Mouse (Mus musculus) R1 (cell line): Measurements from ENCODE around the gene Ccdc113.

Source experiments
- DNase-seq: peaks from one replicate; pipeline ENCODE4 v3.0.0-alpha.2; 2018; ENCODE audit warnings: low read depth, low spot score

Gene Ccdc113

GRCm38 (mm10) chr8:95533584-95534387, at the start of gene Ccdc113:
Gene Ccdc113, plus strand, starts transcription at chr8:95534085.
- DNase-seq = peak; percentile 85

GRCm38 (mm10) chr8:95487800-95488697, 45.8 kb upstream of the Ccdc113 start:
- DNase-seq = peak; percentile 18

- peak; percentile 79 for DNase-seq
Measured at GRCm38 (mm10) chr8:95488698-95489332, 45.1 kb upstream of the Ccdc113 start.

DNA sequence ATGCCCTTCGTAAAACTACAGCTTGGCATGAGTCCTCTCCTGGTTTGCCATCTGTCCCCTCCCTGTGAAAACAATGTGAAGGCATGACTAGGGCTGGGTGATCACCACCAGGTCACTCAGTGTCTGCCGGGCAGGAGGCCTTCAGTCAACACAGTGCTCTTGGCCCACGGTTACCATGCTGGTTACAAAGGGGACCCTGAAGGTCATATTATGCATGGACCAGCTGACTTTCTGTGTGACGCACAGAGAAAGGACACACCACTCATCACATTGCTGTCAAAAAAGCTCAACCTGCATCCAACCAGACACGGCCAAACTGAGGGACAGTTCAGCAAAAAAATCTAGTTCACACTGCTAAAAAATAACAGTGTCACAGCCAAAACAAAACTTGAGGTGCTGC, 43.9 kb upstream of the Ccdc113 start, which contains the start of gene Csnk2a2:
TSS of gene Csnk2a2 (minus strand) at position 34 of the 400 bp plus-strand sequence.
- DNase-seq = no peak

DNA sequence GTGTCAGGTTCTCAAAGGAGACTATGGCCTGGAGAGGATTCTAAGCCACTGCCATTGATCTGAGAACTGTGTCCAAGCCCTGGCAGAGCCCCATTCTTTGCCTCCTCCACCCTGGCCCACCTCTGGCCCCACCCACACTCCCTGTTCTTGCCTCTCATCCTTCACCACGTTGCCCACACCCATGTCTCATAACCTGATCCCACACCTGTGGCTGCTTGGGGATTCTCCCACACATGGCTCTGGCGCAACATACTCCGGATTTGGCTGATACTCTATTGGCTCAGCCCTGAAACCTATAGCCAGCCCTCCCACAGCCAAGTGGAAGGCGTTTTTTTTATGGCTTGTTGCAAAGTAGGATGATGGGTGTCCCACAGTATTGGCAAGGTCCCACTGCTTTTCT, 41.8 kb upstream of the Ccdc113 start:
- DNase-seq = no peak

- DNase-seq = peak; percentile 48
Measured at GRCm38 (mm10) chr8:95495444-95495843, 38.4 kb upstream of the Ccdc113 start.

- peak; percentile 49 for DNase-seq
Measured at GRCm38 (mm10) chr8:95496420-95496819, 37.5 kb upstream of the Ccdc113 start.

GRCm38 (mm10) chr8:95497821-95498220, 36.1 kb upstream of the Ccdc113 start:
- DNase-seq = no peak

DNA sequence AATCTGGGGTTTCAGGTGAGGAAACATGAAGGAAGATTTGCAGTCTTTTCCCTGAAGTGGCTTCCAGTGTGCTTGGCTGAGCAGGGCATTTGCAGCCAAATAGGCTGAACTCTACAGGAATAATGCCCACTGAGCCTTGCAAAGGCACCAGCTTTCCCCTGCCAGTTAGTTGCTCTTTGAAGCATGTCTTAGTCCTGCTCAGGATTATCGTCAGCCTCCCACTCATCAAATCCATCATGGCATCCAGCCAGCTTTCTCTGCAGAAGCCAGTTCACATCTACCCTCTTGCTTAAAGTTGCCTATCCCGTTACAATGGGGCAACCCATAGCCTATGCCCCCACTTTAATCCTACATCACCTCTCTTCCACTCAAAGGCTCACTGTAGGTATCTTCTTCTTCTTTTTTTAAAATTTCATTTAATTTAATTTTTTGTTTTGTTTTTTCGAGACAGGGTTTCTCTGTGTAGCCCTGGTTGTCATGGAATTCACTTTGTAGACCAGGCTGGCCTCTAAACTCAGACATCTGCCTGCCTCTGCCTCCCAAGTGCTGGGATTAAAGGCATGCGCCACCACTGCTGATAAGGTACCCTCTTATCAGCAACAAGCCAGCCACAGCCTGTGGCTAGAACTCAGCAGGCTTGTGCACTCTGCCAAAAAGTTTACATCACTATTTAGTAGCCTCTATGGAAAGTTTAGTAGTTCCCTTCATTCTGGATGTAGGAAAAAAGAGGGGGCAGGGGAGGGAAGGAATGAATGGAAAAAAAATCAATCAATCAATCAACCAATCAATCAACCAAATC, 34.4 kb upstream of the Ccdc113 start:
- DNase-seq = no peak

- DNase-seq = no peak
Measured at GRCm38 (mm10) chr8:95500436-95500835, 33.4 kb upstream of the Ccdc113 start.

DNA sequence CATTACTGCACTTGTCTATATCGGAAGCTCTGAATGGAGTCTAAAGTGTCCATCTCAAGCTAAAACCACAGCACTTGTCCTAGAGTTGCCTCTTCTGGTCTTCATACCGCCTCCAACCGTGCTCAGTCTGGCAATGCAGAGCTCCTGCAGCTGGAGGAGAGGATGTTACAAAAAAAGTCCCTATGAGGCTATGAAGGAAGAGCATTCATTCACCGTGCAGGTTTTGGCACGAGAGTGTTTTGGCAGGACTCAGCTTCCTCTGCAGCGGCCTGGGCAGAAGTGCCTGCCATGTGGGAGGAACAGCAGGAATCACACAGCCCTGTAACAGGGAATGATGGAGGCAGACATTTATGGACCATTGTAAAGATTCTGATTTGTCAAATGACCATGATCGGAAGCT, 31.5 kb upstream of the Ccdc113 start:
- DNase-seq = no peak

DNA sequence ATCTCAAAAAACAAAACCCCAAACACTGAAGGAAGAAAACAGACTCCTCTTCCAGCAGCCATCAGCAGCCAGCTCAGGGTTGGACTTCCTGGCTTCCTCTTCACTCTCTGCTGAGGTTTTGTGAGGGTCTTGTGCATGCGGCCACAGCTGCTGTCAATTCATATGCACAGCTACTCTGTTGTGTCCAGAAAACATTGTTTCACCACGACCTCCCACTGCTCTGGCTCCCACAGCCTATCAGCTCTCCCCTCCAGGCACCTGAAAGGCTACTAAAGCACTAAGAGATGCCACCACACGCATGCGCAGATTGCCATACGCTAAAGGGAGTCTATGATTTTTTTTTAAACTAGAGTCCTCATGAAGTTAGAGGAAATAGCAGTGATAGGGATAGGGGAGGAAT, 29.1 kb upstream of the Ccdc113 start:
- peak; percentile 93 for DNase-seq

GRCm38 (mm10) chr8:95505606-95506005, 28.3 kb upstream of the Ccdc113 start:
- no peak for DNase-seq

- DNase-seq = peak; percentile 79
Measured at GRCm38 (mm10) chr8:95506245-95506644, 27.6 kb upstream of the Ccdc113 start.

- DNase-seq = no peak
Measured at GRCm38 (mm10) chr8:95512257-95512656, 21.6 kb upstream of the Ccdc113 start.

DNA sequence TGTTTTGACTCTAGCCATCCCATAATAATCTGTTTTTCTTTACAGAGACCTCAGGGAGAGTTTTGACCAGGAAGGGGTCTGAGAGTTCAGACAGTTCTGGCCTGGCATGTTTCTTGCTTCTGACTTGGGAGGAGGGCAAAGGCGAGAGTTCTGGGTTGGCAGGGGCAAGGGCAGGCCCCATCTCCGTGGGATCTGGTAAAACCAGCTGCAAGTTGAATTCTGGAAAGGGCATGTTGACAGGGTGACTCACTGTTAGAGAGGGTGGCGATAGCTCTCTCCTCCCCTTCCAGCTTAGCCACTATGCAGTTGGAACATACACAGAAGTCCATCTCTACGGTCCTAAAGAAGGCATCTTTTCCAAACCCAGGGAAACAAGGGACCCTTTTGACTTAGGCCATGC, 20.7 kb upstream of the Ccdc113 start:
- no peak for DNase-seq

- DNase-seq = no peak
Measured at GRCm38 (mm10) chr8:95516928-95517327, 17.0 kb upstream of the Ccdc113 start.

DNA sequence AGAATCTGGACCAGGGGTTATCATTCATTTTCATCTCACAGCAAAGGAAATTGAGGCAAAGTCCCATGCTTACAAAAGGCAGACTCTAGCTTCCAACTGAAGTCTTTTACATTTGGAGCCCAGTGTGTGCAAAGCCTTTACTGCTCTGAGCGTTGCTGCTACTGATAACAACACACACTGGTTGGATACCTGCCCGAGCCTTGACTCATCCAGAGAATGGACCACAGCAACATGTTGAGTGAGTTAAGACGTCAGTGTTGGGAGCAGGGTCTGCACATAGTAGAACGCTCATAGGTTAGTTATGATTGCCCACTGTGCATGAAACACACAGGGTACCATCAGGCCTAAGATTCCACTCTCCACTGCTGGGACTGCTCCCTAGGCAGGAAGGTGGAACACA, 9.9 kb upstream of the Ccdc113 start:
- DNase-seq = no peak

DNA sequence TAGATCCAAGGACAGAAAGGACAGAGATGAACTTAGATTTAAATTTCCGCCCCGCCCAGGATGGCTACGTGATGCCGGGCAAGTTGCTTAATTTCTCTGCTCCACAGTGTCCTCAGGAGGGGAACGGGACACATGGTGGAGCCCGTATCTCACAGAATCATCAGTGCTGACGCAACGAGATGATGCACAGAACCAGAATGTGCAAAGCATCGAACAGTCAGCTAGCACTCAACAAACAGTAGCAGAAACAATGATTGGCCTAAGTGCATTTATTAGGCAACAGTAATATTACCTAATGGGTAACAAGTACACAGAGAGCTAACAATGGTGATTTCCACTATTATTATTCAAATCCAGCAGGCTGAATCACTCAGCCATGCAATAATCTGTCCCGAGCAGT, 5.7 kb upstream of the Ccdc113 start:
- DNase-seq = no peak

- DNase-seq = peak; percentile 67
Measured at GRCm38 (mm10) chr8:95528750-95529310, 5.1 kb upstream of the Ccdc113 start.

- peak; percentile 88 for DNase-seq
Measured at GRCm38 (mm10) chr8:95532206-95532605, 1.7 kb upstream of the Ccdc113 start.
